Mouse (Mus musculus): ENCODE results near the gene Usp18.

Gene Usp18

DNA sequence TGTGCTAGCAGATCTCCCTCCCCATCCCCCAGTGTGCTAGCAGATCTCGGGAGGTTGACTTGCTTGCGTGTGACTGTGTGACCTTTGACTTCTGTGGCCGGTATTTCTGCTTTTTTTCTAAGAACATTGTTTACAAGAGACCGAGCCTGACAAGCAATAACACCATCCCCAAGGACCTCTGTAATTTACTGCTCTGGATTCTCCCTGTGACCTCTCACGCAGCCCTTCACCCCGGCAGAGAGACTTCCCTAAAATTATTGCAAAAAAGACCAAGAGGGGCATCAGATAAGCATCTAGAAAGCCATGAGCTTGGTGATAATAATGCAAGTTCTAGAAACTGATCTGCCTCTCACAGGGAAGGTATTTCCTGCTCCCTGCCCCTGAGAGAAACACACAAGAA is 20.7 kb upstream of the Usp18 start:
- DNase-seq (ENCODE audit: low spot score), result no peak

DNA sequence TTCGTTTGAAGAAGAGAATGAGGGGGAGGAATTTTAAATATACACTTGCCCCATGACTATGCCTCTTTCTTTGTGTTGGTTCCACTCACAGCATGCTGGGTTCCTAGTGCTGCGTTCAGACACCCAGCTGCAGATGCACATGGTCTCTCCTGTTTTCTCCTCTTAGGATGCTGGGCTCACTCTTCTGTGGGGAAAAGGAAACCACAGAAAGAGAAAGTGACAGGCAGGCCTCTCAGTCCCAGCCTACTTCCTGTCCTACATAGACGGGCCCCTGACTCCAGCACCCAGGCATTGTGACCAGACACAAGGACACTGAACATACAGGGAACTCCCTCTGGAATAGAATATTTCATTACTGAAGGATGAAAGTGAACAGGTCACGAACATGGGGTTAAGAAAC is 19.7 kb upstream of the Usp18 start:
- DNase-seq (ENCODE audit: low spot score), result no peak

DNA sequence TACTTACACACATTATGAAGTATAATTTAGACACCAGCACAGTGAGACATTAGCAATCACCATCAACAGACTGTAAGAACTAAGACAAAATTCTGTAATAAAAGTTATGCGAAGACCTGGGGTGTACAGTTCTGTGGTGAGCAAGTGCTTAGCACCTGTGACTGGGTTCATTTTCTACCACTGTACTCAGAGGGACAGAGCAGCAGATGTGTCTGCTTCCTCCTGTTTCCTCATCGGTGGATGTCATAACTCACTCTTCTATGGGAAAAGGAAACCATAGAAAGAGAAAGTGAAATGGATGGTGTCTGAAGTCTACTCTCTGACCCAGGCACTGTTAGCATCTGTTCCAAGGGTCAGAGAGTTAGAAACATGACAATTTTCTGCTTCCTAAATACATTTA is 19.0 kb upstream of the Usp18 start:
- no peak for DNase-seq (ENCODE audit: low spot score)

DNA sequence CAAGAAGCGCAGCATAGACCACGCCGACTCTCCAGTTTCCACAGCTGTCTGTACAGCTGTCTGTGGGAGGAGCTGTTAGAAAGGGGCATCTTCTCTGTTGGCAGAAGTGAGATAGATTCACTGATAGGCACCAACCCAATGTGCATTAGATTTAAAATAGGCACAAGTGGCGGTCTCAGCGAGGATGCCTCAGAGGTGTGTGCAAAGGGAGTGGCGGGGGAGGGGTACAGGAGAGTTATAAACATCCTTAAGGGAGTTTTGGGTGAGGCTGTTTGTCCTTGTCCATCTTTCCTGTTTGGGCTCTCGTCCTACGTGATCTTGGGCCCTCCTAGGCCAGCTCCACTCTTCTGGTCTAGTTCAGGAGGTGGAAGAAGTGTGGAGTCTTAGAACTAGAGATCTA is 17.3 kb upstream of the Usp18 start:
- no peak for DNase-seq (ENCODE audit: low spot score)

DNA sequence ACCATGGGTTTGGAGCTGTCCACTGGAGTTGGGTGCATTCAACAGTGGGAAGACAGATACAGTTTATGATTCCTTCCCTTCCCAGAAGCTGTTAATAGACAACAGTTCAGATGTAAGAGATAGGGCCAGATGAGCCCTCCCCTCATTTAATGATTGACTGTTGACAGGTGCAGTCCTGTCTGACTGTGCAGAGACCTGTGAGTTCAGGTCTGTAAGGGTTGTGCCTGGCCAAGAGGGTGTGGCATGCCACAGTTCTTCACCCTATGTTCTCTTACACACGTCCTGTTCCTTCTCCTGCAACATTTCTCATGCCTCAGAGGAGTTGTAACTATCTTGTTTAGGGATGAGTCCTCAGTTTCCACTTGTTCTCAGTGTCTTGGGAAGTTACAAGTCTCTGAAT is 13.1 kb upstream of the Usp18 start:
- DNase-seq (ENCODE audit: low spot score), result no peak

DNA sequence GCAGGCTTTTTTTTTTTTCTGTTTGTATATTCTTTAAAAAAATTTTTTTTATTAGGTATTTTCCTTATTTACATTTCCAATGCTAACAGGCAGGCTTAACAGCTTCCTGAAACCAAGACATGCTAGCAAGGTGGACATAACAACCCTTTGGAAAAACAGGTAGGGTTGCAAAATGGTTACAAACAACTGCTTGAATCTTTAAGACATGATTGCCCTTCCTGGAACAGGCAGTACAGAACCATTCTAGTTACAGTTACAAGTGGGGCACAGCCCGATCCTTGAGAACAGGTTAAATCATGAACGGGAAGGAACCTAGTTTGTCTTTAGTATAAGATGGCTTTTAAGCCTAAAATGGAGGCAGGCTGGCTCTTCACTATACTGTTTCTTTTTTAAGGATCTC is 9.3 kb upstream of the Usp18 start:
- no peak for DNase-seq (ENCODE audit: low spot score)

DNA sequence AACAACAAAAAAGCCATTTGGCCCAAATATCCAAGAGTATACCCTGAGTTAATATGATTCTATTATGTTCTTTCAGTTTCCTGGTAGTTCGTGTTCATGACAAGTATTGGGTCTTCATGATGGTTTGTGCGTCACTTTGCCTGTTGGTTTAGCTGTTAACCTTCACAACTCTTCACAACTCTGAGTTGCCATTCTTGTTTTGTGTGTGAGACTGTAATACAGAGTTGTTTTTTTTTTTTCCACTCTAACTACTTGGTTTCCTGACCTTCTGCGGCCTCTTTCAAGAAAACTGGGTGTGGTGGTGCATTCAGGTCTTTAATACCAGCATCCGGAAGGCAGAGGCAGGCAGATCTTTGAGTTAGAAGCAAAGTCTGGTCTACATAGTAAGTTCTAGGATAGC is 7.5 kb upstream of the Usp18 start:
- no peak for DNase-seq (ENCODE audit: low spot score)

DNA sequence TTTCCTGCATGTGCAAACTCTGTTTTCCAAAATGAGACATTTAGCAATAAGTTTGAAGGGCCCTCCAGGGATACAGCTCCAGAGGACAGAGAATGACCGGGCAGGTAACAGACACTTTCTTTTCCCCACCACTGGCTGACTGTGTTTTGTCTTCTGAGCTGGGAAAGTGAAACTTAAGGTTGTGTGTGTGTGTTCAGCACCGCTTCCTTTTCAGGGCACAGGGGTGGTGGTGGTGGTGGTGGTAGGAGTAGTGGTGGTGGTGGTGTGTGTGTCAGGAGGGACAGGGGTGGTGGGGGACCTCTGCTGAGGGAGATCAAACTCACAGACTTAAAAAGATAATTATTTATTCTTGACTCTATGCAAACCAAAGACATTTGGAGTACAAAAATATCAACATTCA is 3.9 kb upstream of the Usp18 start:
- no peak for DNase-seq (ENCODE audit: low spot score)

DNA sequence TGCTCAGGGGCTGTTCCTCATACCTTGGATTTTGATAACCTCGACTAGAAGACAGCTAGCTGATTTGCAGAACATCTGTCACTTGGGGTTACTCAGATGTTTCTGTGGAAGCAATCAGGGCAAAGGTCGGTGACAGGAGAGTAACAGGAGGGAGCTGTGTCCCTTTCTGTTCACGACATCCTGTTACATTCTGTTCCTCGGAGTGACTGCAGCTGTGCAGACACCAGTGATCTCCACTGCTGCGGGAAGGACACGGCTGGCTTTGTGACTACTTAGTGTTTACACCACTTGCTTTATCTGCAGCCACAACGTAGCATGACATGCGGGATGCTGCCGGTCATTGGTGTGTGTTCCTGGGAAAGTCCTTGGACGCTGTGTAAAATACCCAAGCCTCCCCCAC is 2.5 kb upstream of the Usp18 start:
- no peak for DNase-seq (ENCODE audit: low spot score)

DNA sequence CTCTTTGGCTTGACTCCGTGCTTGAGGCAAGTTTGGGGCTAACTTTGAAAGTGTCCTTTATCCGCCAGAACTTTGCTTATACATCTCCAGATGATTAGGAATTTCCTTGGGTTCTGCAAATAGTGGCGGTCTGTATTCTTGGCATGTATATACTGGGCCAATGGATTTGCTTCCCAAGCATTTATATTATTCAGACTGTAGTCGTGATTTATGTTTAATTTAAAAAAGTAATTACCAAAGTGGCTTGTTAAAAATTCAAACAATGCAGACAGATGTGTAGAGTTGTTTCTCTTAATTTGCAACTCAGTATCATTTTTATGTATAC is 293 bp downstream of the Usp18 start:
- DNase-seq (ENCODE audit: low spot score), result no peak

DNA sequence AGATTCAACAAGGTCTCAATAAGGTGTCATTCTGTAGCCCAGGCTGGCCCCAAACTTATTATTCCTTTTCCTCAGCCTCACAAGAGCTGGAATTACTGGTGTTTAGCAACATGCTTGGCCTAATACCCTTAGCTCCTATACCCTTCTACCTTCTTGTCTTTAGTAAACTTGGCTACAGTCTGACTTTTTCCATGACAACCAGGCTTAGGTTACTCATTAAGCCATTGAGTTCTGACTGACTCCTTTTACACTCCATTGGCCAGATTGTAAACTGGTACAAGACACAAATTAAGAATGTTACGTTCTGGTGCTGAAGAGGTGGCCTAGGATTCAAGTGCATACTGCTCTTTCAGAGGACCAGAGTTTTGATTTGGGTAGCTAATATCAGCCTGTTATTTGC is 4.7 kb downstream of the Usp18 start:
- DNase-seq (ENCODE audit: low spot score), result no peak

DNA sequence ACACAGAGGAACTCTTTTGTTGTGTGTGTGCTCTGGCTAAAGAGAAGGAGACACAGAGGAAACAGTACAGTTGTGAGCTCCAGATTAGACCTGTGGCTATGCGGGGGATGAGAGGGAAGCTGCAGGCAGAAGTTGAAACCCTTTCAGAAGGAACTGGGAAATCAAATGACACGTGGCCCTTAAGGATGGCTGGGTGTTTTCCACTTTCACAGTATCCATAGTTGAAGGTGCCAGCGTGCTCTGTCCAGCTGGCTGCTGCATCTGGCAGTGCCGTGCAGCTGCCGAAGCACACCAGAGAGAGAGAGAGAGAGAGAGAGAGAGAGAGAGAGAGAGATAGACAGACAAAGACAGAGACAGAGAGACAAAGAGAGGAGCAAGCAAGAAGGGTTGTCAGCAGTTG is 5.5 kb downstream of the Usp18 start:
- no peak for DNase-seq (ENCODE audit: low spot score)

DNA sequence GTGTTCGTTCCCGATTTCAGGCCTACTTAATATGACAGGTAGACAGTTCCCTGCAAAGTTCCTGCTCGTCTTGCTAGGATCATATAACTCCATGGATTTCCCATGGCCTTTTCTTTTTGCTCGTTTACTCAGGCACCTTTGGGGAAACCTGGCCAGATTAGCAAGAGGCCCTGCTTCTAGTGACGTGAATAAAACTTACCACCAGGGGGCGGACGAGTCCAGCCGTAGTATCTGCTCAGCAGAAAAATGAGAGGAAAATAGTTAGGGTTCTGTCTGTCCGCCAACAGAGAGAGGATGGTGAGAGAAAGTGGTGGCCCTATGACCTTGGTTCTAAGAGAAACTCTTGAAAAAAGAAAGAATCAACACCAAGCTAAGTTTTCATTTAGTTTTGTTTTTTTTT is 14.8 kb downstream of the Usp18 start:
- DNase-seq (ENCODE audit: low spot score), result peak; percentile 74

DNA sequence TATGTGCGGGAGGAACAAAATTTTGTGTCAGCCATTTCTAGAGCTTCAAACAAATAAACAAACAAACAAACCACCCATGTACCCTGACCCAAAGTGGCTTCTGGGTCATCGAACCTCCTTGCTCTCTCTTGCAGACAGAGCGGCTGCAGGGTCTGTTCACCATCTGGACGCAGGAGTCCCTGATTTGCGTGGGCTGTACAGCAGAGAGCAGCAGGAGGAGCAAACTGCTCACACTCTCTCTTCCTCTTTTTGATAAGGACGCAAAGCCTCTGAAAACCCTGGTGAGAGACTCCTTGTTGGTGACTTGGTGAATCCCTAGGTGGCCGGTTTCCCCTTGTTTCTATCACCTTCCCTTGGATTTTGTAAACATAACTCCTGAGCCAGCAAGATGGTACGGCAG is 15.5 kb downstream of the Usp18 start:
- no peak for DNase-seq (ENCODE audit: low spot score)

DNA sequence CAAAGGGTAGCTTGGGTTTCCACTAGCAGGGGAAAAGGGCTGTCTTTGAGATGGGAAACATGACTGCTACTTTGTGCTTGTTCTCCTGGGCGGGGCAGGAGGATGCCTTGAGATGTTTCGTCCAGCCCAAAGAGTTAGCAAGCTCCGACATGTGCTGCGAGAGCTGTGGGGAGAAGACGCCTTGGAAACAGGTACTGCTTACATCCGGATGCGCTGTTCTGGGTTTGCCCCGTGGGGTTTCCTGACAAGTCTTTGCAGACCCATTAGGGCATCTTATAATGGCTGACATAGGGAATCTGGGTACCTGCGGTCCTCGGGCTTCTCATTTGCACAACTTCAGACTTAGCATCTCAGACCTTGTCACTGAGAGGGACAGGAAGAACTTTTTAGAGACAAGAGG is 16.3 kb downstream of the Usp18 start:
- no peak for DNase-seq (ENCODE audit: low spot score)

DNA sequence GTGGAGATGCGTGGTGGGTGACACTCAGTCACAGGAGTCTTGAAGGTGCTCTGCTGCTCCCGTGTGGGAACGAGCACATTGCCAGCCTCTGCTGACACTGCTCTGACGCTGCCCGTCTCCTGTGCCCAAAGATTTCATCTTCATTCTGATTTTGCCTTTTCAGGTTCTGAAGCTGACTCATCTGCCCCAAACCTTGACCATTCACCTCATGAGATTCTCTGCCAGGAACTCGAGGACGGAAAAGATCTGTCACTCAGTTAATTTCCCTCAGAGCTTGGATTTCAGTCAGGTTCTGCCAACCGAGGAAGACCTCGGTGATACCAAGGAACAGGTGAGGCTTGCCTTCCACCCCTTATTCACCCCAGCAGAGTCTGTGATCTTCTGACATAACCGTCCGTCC is 16.8 kb downstream of the Usp18 start:
- DNase-seq (ENCODE audit: low spot score), result no peak

DNA sequence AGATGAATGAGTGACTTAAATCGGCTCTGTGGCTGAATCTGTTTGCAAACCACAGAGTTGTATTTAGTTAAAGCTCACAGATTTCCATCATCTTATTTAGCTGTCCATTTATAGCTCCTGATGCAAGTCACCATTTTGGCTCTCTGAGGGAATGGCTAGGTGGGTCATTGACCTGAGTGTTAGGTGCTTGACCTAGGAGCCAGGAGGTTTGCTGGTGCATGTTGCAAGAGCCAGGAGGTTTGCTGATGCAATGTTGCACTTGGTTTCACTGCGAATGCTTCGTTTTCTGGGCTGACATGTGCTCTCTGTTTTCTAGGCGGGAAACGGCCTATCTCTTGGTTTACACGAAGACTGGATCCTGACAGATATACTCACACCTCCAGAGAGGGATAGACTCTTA is 24.4 kb downstream of the Usp18 start:
- DNase-seq (ENCODE audit: low spot score), result no peak

DNA sequence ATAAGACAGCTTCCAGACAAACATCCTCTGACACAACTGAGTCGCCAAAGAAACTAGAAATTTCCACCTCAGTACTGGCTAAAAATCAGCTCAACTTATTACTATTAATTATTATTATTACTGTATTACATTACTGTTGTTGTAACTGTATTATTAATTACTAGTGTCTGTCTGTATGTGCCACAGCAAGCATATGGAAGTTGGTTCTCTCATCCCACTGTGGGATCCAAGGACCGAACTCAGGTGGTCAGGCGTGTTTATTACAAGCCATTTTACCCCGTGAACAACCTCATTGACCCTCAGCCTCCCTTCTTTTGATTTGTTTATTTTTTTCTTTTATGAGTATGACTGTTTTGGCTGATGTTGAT is 26.0 kb downstream of the Usp18 start:
- no peak for DNase-seq (ENCODE audit: low spot score)

DNA sequence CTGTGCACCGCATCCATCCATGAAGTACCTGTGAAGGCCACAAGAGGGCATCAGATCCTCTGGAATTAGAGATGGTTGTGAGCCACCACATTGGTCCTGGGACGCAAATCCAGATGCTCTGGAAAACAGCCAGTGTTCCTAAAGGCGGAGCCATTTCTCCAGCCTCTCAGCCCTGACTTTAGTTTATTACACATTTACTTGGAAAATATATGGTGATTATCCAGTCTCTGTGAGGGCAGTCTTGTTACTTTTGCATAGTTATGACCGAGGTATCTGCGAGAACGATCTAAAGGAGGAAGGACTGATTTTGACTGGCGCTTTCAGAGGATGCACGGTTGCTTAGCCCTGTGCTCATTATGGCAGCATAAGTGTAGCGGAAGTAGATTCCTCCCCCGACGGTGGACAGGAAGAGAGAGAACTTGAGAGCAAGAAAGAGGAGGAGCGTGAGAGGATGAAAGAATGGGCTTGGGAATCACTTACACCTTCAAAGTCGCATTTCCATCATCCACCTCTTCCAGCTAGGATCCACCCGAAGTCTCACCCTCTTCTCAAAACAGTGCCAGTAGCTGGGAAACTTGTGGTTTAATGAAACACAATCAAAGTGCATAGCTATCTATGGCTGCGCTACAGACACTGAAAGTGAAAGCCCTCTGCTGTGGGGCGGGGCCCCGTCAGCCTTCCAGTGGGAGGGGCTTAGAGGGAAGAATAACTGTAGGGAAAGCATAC is 26.5 kb downstream of the Usp18 start:
- DNase-seq (ENCODE audit: low spot score), result peak; percentile 64

DNA sequence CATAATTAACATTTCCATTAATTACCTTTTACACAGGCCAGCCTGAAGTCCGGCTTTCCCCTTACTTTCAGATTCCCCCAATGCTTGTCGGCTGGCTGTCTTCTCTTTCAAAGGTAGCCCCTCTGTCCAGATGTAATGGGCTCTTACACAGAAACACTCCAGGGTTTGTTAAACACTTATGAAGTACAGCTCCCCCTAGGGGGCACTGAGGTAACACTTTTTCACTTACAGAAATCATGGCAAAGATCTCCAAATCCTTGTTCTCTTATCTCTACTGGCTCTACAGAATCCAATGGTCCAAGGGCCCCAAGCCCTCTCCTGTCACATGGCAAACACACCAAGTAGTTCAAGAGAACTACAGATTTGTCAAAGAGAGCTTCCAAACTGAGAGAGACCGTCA is 28.6 kb downstream of the Usp18 start:
- no peak for DNase-seq (ENCODE audit: low spot score)

DNA sequence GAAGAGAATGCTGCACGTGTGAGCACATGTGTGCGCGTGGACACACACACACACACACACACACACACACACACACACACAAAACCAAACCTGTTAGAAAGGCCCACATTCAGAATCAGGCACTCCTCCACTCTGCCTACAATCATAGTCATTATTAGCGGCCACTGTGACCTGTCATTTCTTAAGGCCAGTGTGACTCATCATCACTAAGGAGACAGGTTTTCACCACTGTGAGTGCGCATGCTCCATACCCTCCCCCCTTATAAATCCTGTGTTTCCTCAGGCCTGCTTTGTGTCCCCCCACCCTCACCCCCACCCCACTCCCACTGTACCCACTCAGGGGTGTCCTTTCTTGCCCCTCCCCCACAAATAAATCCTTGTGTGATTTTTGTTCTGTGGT is 38.4 kb downstream of the Usp18 start:
- DNase-seq (ENCODE audit: low spot score), result no peak

DNA sequence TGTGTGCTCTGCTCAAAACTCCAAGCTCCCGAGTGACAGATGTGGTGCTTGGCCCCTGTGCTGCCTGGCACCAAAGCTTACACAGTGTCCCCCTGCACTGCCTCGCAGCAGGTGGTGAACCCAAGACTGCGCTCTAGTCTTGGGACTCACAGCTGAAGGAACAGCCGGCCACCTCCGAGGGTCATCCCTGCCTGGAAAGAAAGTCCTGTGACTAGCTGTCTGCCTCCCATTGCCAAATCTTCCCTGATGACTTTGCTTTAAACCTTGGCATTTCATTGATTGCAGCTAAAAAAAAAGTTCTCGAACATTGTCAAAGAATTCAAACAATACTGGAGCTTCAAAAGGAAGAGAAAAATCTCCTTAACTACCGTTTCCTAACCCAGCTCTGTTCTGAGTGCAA is 53.6 kb downstream of the Usp18 start:
- DNase-seq (ENCODE audit: low spot score), result no peak

DNA sequence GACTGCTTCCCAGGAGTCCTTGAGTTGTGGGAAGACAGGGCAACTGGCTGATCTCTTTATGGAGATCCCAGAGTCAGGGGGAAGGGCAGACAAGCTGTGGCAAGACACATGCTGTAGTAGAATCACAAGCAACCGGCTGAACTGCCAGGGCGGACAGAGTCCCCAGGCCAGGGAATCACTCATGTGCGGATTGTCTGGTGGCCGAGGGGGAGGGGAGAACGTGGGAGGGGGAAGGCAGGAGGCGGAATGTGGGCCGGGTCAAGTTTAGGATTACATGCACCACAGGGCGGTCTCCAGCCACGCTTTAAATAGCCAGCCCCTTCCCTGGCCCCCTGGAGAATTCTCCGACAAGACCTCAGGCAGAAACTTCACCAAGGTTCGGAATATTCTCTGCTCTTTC is 54.2 kb downstream of the Usp18 start, which contains the start of gene Slc6a13:
Gene Slc6a13, plus strand, starts transcription at position 274 of the 400 bp plus-strand sequence.
- no peak for DNase-seq (ENCODE audit: low spot score)

DNA sequence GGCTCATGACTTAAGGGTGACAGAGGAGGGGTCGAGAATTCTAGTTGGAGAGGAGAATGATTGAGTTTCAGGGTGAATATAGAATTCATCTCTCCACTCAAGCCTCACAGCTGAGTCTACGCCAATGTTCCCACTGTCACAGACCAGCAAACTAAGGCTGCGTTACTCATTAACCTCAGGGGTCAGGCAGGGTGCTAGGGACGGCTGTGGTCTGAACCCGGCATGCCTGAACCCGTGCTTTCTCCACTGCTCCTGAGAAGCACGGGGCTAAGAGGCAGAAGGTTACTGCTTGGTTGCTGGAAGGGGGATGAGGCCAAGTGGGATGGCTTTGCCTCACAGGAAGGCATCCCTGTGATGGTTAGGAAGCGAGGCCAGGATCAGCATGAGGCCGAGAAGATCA is 54.8 kb downstream of the Usp18 start:
- no peak for DNase-seq (ENCODE audit: low spot score)
